Mouse (Mus musculus) embryonic facial prominence, embryonic 15.5 days (tissue): ENCODE data around the gene Hoxc5. TPM values are rescaled to one million over a fixed set of nuclear protein-coding genes. Genes with fewer than 3 reads are reported as not detected.

ENCODE experiments used
- ATAC-seq: fragments of 200-750 bp; cut with Nextera tagmentation; 2 replicates; pipeline ENCODE4 v1.8.0; 2017; ENCODE audit warnings: low read depth, moderate TSS enrichment; ENCODE audit not compliant: insufficient number of reproducible peaks, low FRiP score, low TSS enrichment
- H3K27ac ChIP-seq: fragments of 300-500 bp; sonication (generic); replicated peaks from 2 replicates; pipeline ENCODE4 v1.5.1; 2015; ENCODE audit warnings: mild to moderate bottlenecking, inconsistent platforms
- H3K27me3 ChIP-seq: fragments of 300-500 bp; sonication (generic); 2 replicates; pipeline ENCODE4 v1.6.1; 2015; ENCODE audit warnings: inconsistent platforms
- H3K36me3 ChIP-seq: fragments of 300-500 bp; sonication (generic); 2 replicates; pipeline ENCODE4 v1.6.1; 2015; ENCODE audit warnings: mild to moderate bottlenecking, inconsistent platforms
- H3K4me1 ChIP-seq: fragments of 300-500 bp; sonication (generic); 2 replicates; pipeline ENCODE4 v1.6.1; 2015; ENCODE audit warnings: inconsistent platforms
- H3K4me2 ChIP-seq: fragments of 300-500 bp; sonication (generic); replicated peaks from 2 replicates; pipeline ENCODE4 v1.6.1; 2015; ENCODE audit warnings: mild to moderate bottlenecking, inconsistent platforms
- H3K4me3 ChIP-seq: fragments of 300-500 bp; sonication (generic); replicated peaks from 2 replicates; pipeline ENCODE4 v1.5.1; 2015; ENCODE audit warnings: mild to moderate bottlenecking, inconsistent platforms
- H3K9ac ChIP-seq: fragments of 300-500 bp; sonication (generic); 2 replicates; pipeline ENCODE4 v1.6.1; 2015; ENCODE audit warnings: inconsistent platforms
- H3K9me3 ChIP-seq: fragments of 300-500 bp; sonication (generic); replicated peaks from 2 replicates; pipeline ENCODE4 v1.6.1; 2016; ENCODE audit warnings: inconsistent platforms
- WGBS: fragments of 180-500 bp; shearing (Covaris S2); methylation state at CpG from one replicate; pipeline ENCODE4 v1.1.7; 2015; 5-methylcytosine and 5-hydroxymethylcytosine counted together
- polyA plus RNA-seq: library from polyadenylated mRNA; unstranded; fragments of >200 nt; fragmentation: Nextera tagmentation; extraction: Ambion mirVana; gene quantifications from 2 replicates; pipeline ENCODE4 v1.2.1, GENCODE M21; 2015

The Hoxc5 gene
- polyA plus RNA-seq, 1 experiment from 2014 or later, result 2.1 TPM

DNA sequence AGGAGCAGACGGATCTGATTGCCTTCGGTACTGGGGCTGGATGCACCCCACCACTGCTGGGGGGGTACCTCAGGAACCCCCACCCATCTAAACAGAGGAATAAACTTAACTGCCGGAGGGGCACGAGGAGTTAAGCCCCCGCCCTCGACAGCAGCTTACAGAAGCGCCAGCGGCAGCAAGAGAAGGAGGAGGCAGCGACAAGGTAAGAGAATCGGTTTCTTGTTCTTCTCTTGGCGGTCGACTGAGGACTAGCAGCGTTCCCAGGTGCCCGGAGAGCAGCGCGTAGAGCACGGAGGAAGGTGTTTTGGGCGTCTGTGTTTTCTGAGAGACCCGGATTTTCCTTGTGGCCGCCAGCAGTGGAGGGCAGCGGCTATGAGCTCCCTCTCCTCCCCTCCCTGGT, 5.0 kb downstream of the Hoxc5 start:
- WGBS, result 2% methylated on average over 21 of the region's 21 CpGs
- Histone ChIP-seq H3K4me2 (no peak overlapping the region), H3K9ac (no peak overlapping the region), H3K9me3 (no peaks in the 10 kb centered on the region), H3K27ac (no peak overlapping the region), H3K27me3 (peaks cover 99% of the 10 kb centered on the region), H3K4me3 (no peak overlapping the region), H3K36me3 (no peaks in the 10 kb centered on the region), H3K4me1 (peaks cover 7% of the 10 kb centered on the region; the same call in 1 of the 2 replicates)
- no peak for ATAC-seq

DNA sequence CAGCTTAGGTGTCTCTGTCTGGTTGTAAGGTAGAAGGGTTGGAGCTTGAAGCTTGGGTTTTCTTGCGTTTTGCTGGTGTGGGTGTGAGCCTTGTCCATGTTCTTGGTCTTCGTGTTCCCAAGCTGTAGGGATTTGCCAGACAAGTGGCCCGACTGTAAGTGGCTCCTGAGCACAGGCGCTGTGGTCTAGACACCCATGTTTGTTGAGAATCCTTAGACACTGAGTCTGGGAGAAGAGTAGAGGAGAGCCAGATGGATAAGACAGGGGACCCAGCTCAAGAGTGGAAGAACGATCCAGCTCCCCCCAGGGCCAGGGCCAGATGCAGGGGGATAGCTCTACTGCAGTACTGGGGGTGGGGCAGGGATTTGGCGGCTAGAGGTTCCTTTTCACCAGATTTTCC, 5.5 kb downstream of the Hoxc5 start:
- Histone ChIP-seq H3K36me3 (no peaks in the 10 kb centered on the region), H3K9ac (no peak overlapping the region), H3K4me2 (no peak overlapping the region), H3K27me3 (peaks cover 99% of the 10 kb centered on the region), H3K27ac (no peak overlapping the region), H3K4me1 (peaks cover 10% of the 10 kb centered on the region; the same call in 1 of the 2 replicates), H3K9me3 (no peaks in the 10 kb centered on the region), H3K4me3 (no peak overlapping the region)
- WGBS, result 6% methylated on average over 6 of the region's 6 CpGs
- ATAC-seq, result no peak

DNA sequence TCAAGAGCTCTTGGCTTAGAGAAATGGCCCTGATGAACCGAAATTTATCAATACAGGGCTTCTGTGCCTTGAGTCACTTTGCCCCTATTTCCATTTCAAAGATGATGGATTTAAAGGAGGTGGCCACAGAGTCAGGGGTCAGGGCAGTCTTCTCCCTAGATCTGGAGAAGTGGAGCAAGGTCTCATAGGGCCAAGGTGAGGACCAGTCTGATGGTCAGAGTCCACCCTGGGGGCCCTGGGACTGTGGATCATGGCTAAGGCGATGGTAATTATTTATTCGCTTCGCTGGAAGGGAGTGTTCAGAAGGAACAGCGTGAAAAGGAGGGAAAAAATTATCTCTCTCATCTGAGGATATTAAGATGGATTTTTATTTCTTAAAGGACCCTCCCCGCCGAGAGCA, 7.8 kb downstream of the Hoxc5 start:
- no peaks in the 10 kb centered on the region for H3K36me3 ChIP-seq
- peaks cover 100% of the 10 kb centered on the region for H3K27me3 ChIP-seq
- no peak overlapping the region for H3K4me3 ChIP-seq
- no peak for ATAC-seq
- no peak overlapping the region for H3K9ac ChIP-seq
- 6% methylated on average over 7 of the region's 7 CpGs for WGBS
- H3K4me2 ChIP-seq, result no peak overlapping the region
- no peaks in the 10 kb centered on the region for H3K9me3 ChIP-seq
- peaks cover 10% of the 10 kb centered on the region; the same call in 1 of the 2 replicates for H3K4me1 ChIP-seq
- no peak overlapping the region for H3K27ac ChIP-seq

GRCm38 (mm10) chr15:102975688-102976111, 8.5 kb downstream of the Hoxc5 start:
- Histone ChIP-seq H3K4me1 (peaks cover 10% of the 10 kb centered on the region; the same call in 1 of the 2 replicates), H3K9ac (no peak overlapping the region), H3K4me3 (no peak overlapping the region), H3K9me3 (no peaks in the 10 kb centered on the region), H3K27me3 (peaks cover 100% of the 10 kb centered on the region), H3K27ac (no peak overlapping the region), H3K36me3 (no peaks in the 10 kb centered on the region), H3K4me2 (no peak overlapping the region)
- no peak; the same call in 1 of the 2 replicates for ATAC-seq
- 2% methylated on average over 21 of the region's 21 CpGs for WGBS

DNA sequence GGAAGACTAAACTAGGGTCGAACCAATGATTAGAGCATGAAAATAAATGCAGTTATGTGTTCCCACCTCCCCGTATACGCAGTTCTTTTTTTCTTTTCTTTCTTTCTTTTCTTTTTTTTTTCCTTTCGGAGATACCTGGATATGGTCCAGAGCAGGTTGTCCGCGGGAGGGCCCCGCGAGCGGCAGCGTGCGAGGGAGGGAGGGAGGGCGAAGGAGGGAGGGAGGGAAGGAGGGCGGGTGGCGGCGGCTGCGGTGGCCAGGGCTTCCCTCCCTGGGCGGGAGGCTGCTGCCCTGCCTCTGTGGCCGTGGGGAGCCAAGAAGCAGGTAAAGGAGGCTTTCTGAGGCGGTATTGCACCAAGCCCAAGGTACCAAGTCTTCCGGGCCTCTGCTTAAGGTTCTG, 8.9 kb downstream of the Hoxc5 start, which contains the start of gene Hoxc9:
TSS of gene Hoxc9 (plus strand) at position 269 of the 400 bp plus-strand sequence.
- H3K9ac ChIP-seq, result no peak within 1 kb of the TSS
- no peak for ATAC-seq

DNA sequence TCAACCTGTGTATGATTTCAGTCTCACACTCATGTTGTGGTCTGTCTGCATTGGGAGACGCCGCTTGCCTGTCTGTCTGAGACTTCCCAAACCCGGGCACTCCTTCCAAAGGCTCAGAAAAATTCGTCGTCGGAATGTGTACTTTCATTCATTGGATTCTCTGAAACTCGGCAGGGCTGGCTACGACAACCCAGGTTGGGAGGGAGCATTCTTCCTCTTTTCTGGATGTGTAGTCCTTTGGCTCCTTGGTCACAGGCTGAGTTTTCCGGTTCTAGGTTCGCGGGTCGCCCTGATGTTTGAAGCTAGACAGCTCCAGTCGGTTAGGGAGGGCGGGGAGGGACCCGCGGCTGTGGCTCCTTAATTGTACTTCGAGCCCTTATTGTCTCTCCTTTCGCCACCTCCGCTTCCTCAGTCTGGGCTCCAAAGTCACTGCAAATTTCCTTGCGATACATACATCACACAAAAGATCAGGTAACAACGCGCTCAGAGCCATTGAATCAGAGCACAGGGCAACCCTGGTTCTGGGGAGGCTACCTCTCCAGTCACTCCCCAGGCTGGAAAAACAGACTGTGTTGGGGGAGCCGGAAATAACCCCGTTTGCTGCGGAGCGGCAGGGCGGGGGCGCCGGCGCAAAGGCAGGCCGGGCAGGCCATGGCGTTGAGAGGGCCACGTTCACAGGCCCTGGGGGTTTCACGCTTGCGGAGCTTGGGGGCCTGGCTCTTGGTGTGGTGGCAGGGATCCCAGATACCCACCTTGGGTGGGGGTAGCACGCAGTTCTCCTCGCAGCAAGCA, 9.6 kb downstream of the Hoxc5 start:
- no peak overlapping the region for H3K27ac ChIP-seq
- no peak for ATAC-seq
- H3K4me2 ChIP-seq, result peak overlapping the region; percentile 12
- H3K9me3 ChIP-seq, result no peaks in the 10 kb centered on the region
- peak overlapping the region; percentile 19 for H3K4me3 ChIP-seq
- peaks cover 100% of the 10 kb centered on the region for H3K27me3 ChIP-seq
- no peak overlapping the region for H3K9ac ChIP-seq
- 1% methylated on average over 37 of the region's 37 CpGs for WGBS
- H3K4me1 ChIP-seq, result peaks cover 16% of the 10 kb centered on the region
- H3K36me3 ChIP-seq, result no peaks in the 10 kb centered on the region

More for the DNA sequence above, 8.9 kb downstream of the Hoxc5 start, which contains the start of gene Hoxc9:
- peaks cover 100% of the 10 kb centered on the region for H3K27me3 ChIP-seq
- H3K9me3 ChIP-seq, result no peaks in the 10 kb centered on the region
- H3K27ac ChIP-seq, result no peak within 1 kb of the TSS
- 4% methylated on average over 19 of the region's 20 CpGs for WGBS
- H3K36me3 ChIP-seq, result no peaks in the 10 kb centered on the region
- peak within 1 kb of the TSS; percentile 12 for H3K4me2 ChIP-seq
- H3K4me1 ChIP-seq, result peaks cover 10% of the 10 kb centered on the region; the same call in 1 of the 2 replicates
- H3K4me3 ChIP-seq, result peak within 1 kb of the TSS; percentile 19

DNA sequence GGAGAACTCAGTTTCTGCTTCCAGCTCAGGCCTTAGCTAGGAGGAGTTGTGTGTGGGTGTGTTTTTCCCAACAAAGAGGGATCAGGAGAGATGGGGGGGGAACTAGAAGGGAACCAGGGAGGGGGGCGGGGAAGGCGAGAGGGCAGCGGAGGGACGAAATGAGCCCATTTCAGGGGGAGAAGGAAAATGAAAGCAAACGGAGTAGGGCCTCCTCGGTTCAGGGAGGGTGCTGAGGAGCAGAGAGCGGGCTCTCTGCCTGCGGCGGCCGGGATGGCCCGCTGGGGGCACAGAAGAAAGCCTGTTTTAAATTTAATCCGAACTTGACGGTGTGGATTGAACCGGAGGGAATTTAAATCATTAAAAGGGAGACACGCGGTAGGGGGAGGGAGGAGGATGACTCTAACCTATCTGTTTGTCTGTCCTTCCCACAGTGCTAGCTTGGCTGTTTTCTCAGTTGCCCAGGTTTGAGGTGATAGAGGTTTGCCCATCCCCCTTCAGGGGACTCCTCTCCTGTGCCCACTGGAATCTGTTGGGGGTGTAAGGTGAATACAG, 10.3 kb downstream of the Hoxc5 start:
- Histone ChIP-seq H3K4me3 (peak overlapping the region; percentile 19), H3K4me2 (peak overlapping the region; percentile 12), H3K27ac (no peak overlapping the region), H3K27me3 (peaks cover 100% of the 10 kb centered on the region), H3K9ac (no peak overlapping the region), H3K4me1 (peaks cover 20% of the 10 kb centered on the region), H3K9me3 (no peaks in the 10 kb centered on the region), H3K36me3 (no peaks in the 10 kb centered on the region)
- no peak for ATAC-seq
- 4% methylated on average over 16 of the region's 16 CpGs for WGBS

GRCm38 (mm10) chr15:102978615-102979515, 11.6 kb downstream of the Hoxc5 start:
- Histone ChIP-seq H3K9me3 (no peaks in the 10 kb centered on the region), H3K36me3 (no peaks in the 10 kb centered on the region), H3K4me2 (no peak overlapping the region), H3K27me3 (peaks cover 99% of the 10 kb centered on the region), H3K9ac (no peak overlapping the region), H3K4me3 (no peak overlapping the region), H3K4me1 (peaks cover 20% of the 10 kb centered on the region), H3K27ac (no peak overlapping the region)
- no peak for ATAC-seq
- WGBS, result 3% methylated on average over 13 of the region's 13 CpGs

DNA sequence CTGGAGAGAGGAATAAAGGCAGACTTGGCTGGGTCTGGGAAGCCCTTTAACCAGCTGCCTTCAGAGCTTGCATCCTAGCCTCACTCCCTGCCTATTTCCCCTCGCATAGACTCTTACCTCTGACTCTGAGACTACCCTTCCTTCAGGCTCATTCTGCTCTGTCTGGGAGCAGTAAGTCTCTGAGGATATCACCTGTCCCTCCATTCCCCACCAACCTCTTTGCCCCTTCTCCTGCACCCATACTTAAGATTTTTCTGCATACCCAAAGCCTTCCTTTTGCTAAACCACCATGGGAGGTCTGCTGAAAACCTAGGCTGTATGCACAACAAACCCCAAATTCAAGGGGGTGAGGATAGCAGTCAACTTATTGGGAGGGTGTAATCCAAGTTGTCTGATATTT, 12.7 kb downstream of the Hoxc5 start:
- H3K36me3 ChIP-seq, result no peaks in the 10 kb centered on the region
- no peak overlapping the region for H3K4me3 ChIP-seq
- H3K4me2 ChIP-seq, result no peak overlapping the region
- peaks cover 97% of the 10 kb centered on the region for H3K27me3 ChIP-seq
- H3K4me1 ChIP-seq, result peaks cover 20% of the 10 kb centered on the region
- H3K9me3 ChIP-seq, result no peaks in the 10 kb centered on the region
- WGBS, result 0% methylated on average over 1 of the region's 1 CpGs
- no peak overlapping the region for H3K9ac ChIP-seq
- no peak overlapping the region for H3K27ac ChIP-seq
- ATAC-seq, result no peak

DNA sequence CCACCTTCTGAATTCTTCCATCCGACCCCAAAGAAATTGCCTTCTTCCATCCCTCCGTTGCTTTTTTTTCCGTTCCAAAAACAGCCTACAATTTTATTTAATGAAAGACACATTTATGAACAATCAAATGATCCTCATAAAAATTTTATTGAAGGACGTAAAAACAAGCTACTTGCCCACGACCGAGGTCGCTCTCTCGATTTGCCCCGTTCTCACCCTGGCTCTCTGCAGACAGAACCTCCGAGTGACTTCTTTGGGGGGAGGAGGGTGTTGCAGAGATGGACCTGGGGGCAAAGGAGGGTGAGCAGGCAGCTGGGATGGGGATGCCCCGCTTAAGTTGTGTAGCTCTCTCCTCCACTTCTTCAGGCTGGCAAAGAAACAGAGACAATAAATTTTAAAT, 13.1 kb downstream of the Hoxc5 start:
- Histone ChIP-seq H3K36me3 (no peaks in the 10 kb centered on the region), H3K9me3 (no peaks in the 10 kb centered on the region), H3K27ac (no peak overlapping the region), H3K4me2 (no peak overlapping the region), H3K27me3 (peaks cover 97% of the 10 kb centered on the region), H3K9ac (no peak overlapping the region), H3K4me1 (peaks cover 20% of the 10 kb centered on the region), H3K4me3 (no peak overlapping the region)
- ATAC-seq, result no peak
- WGBS, result 2% methylated on average over 11 of the region's 11 CpGs

DNA sequence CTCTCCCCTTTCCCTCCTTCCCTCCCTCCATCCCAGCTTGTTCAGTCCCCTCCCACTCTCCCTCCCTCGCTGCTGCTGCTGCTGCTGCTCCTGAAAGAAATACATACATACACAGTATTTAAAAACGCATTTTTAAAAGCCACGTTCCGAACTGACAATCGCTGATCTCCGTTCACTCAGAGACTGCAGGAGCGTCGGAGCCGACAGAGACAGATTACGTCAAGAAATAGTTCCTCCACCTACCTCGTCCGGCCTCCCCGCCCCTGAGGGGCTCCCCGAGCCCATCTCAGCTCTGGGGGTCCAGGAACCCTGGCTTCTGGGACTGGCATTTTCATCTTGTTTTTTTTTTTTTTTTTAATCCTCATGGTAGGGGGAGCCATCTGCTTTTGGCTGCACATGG, 13.7 kb downstream of the Hoxc5 start:
- under 1% methylated on average over 14 of the region's 14 CpGs for WGBS
- Histone ChIP-seq H3K4me2 (peak overlapping the region; percentile 34), H3K9me3 (no peaks in the 10 kb centered on the region), H3K4me1 (peaks cover 20% of the 10 kb centered on the region), H3K9ac (no peak overlapping the region), H3K36me3 (no peaks in the 10 kb centered on the region), H3K27me3 (peaks cover 97% of the 10 kb centered on the region), H3K27ac (no peak overlapping the region), H3K4me3 (peak overlapping the region; percentile 18)
- ATAC-seq, result no peak
